Mouse (Mus musculus): ENCODE data around the gene Rhox2g. TPM values are rescaled to one million over a fixed set of nuclear protein-coding genes. Genes with fewer than 3 reads are reported as not detected.

Gene Rhox2g
- polyA plus RNA-seq (2012; rRNA removed) = not detected in 2 replicates

GRCm38 (mm10) chrX:37643370-37643769 is at the start of gene Rhox2g:
Rhox2g (minus strand) TSS chrX:37643470.

GRCm38 (mm10) chrX:37673177-37673576 is 29.9 kb upstream of the Rhox2g start, which contains the start of gene Rhox2h:
Rhox2h (minus strand) TSS chrX:37673277.

GRCm38 (mm10) chrX:37668664-37669063 is 25.4 kb upstream of the Rhox2g start, which contains the start of gene Rhox3h:
Rhox3h (minus strand) TSS chrX:37668764.

GRCm38 (mm10) chrX:37651227-37651626 is 8.0 kb upstream of the Rhox2g start, which contains the start of gene Rhox4g:
Rhox4g (minus strand) TSS chrX:37651327.

GRCm38 (mm10) chrX:37628512-37628911 is 14.8 kb downstream of the Rhox2g start, which contains the start of gene Rhox3g:
Rhox3g (minus strand) TSS chrX:37628612.

GRCm38 (mm10) chrX:37607604-37608003 is 35.7 kb downstream of the Rhox2g start, which contains the start of gene Rhox4f:
Rhox4f (minus strand) TSS chrX:37607704.

Other genes starting within 250 kb of the Rhox2g start
- gene Rhox2b, start 231.4 kb downstream of the Rhox2g start, polyA plus RNA-seq (2012; rRNA removed) = not detected in 2 replicates
- gene Rhox4b, start 211.0 kb downstream of the Rhox2g start, polyA plus RNA-seq (2012; rRNA removed) = 0.28 TPM in 1 of 2 replicates, not detected in the other
- gene Rhox2c, start 189.8 kb downstream of the Rhox2g start, polyA plus RNA-seq (2012; rRNA removed) = 0.21 TPM in 1 of 2 replicates, not detected in the other
- gene Rhox3c, start 184.9 kb downstream of the Rhox2g start, polyA plus RNA-seq (2012; rRNA removed) = not detected in 2 replicates
- not detected in 2 replicates for gene Rhox4c, start 163.1 kb downstream of the Rhox2g start, polyA plus RNA-seq (2012; rRNA removed)
- gene Rhox2d, start 150.0 kb downstream of the Rhox2g start, polyA plus RNA-seq (2012; rRNA removed) = not detected in 2 replicates
- not detected in 2 replicates for gene Rhox4d, start 129.1 kb downstream of the Rhox2g start, polyA plus RNA-seq (2012; rRNA removed)
- gene Rhox2e, start 113.0 kb downstream of the Rhox2g start, polyA plus RNA-seq (2012; rRNA removed) = not detected in 2 replicates
- not detected in 2 replicates for gene Rhox3e, start 101.5 kb downstream of the Rhox2g start, polyA plus RNA-seq (2012; rRNA removed)
- not detected in 2 replicates for gene Rhox4e, start 86.1 kb downstream of the Rhox2g start, polyA plus RNA-seq (2012; rRNA removed)
- not detected in 2 replicates for gene Rhox2f, start 72.1 kb downstream of the Rhox2g start, polyA plus RNA-seq (2012; rRNA removed)
- gene Rhox3f, start 62.5 kb downstream of the Rhox2g start, polyA plus RNA-seq (2012; rRNA removed) = not detected in 2 replicates
- gene Rhox4f, start 35.8 kb downstream of the Rhox2g start, polyA plus RNA-seq (2012; rRNA removed) = not detected in 2 replicates
- not detected in 2 replicates for gene Rhox3g, start 14.9 kb downstream of the Rhox2g start, polyA plus RNA-seq (2012; rRNA removed)
- gene Rhox4g, start 7.9 kb upstream of the Rhox2g start, polyA plus RNA-seq (2012; rRNA removed) = not detected in 2 replicates
- gene Rhox3h, start 25.3 kb upstream of the Rhox2g start, polyA plus RNA-seq (2012; rRNA removed) = not detected in 2 replicates
- gene Rhox2h, start 29.8 kb upstream of the Rhox2g start, polyA plus RNA-seq (2012; rRNA removed) = not detected in 2 replicates
- 0.34 and 0.35 TPM in 2 replicates for gene Rhox5, start 161.4 kb upstream of the Rhox2g start, polyA plus RNA-seq (2012; rRNA removed)
- not detected in 2 replicates for gene Rhox6, start 183.4 kb upstream of the Rhox2g start, polyA plus RNA-seq (2012; rRNA removed)
- not detected in 2 replicates for gene Rhox7a, start 188.2 kb upstream of the Rhox2g start, polyA plus RNA-seq (2012; rRNA removed)
- gene Rhox8, start 235.5 kb upstream of the Rhox2g start, polyA plus RNA-seq (2012; rRNA removed) = not detected in 2 replicates